Mouse (Mus musculus) heart, postnatal 36 days (tissue): ENCODE results near the gene Cyp1a2. TPM values are rescaled to one million over a fixed set of nuclear protein-coding genes. Genes with fewer than 3 reads are reported as not detected.

Experiments
- DNase-seq, 2 experiments: peaks; one replicate each; pipeline ENCODE4 v3.0.0; 2021 to 2022
- intact Hi-C: fragments of 180-260 bp; cut with DNase I; formaldehyde crosslinking; loops from one replicate; pipeline ENCODE4 v1.15.1; 2025
- total RNA-seq, 2 experiments: library from RNA; stranded (reverse); gene quantifications; 2 replicates each; pipeline ENCODE4 v1.2.3; 2021

Gene Cyp1a2
- total RNA-seq, 2 experiments from 2014 or later, result not detected

GRCm38 (mm10) chr9:57650130-57650785 lies 33.2 kb downstream of the Cyp1a2 start:
- no peak for DNase-seq
- intact Hi-C loops, result no loop called here

DNA sequence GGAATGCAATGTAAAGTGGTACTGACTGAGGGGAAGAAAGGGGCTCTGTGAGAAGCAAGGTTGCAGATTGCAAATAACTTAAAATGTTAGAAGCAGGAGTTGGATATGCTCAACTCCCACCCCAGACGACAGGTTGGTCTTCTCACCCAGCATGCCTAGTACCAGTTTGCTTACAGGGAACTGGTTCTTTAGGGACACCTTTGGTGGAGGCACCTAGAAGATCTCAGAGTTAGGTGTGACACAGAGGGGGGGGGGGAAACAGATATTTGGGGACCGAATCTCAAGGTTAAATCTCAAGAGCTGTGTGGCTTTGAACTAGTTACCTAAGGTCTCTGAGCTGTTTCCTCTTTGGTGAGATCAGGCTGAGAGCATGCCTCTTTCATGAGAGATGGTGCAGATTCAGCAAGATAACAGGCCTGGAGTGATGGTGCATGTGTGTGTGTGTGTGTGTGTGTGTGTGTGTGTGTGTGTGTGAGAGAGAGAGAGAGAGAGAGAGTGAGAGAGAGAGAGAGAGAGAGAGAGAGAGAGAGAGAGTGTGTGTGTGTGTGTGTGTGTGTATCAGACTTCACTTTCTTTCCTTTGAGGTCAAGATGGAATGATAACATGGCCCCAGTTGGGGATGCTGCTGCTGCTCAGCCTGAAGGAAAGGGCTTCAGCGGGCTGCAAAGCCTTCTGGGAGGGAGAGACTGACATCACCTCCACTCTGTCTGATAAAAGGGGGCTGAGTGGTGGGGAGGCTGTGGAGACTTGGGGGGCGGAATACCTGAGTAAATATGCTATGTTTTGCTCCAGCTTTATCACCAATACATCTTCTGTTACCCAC lies 36.0 kb downstream of the Cyp1a2 start:
- DNase-seq, result no peak
- intact Hi-C loops, result loop anchor here (5.0 kb wide), 1 partner anchor 60 kb away; the partner anchor contains the start of gene Ulk3

DNA sequence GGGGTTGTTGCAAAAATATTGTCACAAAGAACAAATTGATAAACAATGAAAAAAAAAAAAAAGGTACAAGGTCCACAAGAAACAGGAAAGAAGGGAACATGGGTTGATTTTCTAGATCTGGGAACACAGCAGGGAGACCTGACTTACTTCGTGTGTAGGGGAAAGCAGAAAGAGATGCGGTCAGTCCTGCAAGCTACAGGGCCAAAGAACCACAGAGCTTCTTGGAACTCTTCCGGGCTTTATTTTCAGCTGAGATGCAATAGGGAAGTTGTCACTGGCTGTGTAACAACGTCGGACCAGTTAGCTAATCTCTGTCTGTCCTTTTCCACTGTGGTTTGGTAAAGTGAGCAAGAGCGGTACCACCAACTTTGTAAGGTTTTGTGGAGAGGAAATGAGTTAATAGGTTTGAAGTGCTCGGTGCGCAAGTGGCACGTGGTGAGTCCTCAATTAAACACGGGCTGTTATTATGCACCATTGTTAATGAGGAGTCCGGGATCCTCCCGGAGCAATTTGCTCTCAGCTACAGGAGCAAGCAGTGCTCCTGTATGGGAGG lies 36.9 kb downstream of the Cyp1a2 start:
- DNase-seq, result peak in 1 of 2 experiments; percentile 8
- intact Hi-C loops, result loop anchor here (5.0 kb wide), 1 partner anchor 59 kb away; the partner anchor contains the start of gene Ulk3

DNA sequence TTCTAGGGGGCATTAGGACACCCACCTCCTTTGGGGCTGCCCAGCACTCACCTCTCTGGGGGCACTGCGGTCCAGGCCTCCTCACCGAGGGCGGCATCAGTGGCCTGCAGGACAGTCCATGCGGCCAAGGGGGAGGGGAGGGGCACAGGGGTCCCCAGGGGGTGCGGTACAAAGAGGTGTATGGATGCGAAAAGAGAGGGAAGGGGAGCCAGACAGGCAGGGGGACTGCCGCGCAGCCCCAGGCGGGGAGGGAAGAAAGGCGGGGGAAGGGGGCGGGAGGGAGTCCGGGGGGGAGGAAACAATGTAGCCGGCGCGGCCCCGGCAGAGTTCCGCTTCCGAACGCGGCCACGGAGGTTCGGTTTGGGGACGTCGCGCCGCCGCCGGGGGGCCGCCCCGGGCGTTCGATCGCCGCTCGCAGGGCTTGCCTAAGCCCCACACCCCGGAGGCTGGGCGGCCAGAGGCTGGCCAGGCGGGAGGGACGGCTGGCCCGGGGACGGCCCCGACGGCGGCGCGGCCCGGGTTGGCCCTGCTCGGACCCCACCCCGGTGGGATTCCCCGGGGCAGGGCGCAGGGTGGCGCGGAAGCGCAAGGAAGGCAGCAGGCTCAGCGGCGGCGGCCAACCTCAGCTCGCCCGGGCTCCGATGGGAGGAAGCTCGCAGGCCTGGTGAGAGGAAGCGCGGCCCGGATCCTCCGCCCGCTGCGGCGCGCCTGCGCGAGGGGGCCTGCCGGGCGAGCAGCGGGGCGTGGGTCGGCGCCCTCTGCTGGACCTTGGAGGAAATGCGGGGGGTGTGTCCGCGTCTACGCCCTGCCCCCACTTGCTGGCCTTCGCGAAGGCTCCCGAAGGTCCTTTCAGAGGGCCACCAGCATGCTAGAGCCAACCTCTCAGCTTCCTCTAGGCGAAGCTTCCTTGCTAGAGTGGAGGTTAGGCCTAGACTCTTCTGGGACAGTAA lies 38.3 kb downstream of the Cyp1a2 start:
- DNase-seq, result peak; percentile 97
- intact Hi-C loops, result loop anchor here (2.0 to 5.0 kb wide), 4 partner anchors 14 to 123 kb away; partner anchors contain the start of genes Cox5a and Ulk3

DNA sequence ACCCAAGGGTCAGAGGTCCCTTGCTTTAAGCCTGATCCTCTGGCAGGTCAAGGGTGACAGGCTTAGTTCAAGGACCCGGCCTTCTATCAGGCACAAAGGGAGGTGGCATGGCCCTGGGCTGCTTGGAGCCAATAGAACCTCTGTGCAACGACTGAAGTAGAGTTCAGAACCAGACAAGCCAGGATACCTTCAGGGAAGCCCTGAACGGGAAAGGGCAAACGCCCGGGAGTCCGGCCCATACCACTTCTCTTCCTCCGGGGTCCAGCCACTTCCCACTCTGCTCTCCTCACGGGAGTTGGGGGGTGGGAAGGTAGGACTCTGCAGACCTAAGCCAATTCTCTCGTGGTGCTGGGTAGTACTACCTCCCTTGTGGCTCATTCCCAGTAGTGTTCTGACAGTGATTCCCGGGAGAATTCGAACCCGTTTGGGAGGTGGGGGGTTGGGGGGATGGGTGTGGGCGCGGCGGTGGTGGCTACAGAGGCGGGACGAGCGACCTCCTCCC lies 39.0 kb downstream of the Cyp1a2 start:
- DNase-seq, result no peak
- intact Hi-C loops, result loop anchor here (2.0 to 5.0 kb wide), 3 partner anchors 14 to 122 kb away; partner anchors contain the start of gene Cox5a

DNA sequence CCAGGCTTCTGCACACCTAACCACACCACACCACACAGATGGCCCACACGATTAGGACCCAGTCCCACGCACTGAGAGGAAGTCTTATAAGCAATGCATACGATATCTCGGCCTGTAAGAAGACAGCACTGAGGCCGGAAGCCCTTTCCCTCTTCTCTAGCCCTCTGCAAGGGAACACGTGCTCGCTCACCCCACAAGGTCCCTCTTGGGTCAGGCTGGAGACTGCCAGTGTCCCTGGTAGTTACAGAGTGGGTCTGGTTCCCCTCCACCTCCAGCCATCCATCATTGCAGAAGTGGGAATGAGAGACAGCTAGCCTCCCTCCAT lies 39.7 kb downstream of the Cyp1a2 start:
- DNase-seq, result no peak
- intact Hi-C loops, result loop anchor here (2.0 to 5.0 kb wide), 3 partner anchors 13 to 122 kb away; partner anchors contain the start of gene Cox5a

DNA sequence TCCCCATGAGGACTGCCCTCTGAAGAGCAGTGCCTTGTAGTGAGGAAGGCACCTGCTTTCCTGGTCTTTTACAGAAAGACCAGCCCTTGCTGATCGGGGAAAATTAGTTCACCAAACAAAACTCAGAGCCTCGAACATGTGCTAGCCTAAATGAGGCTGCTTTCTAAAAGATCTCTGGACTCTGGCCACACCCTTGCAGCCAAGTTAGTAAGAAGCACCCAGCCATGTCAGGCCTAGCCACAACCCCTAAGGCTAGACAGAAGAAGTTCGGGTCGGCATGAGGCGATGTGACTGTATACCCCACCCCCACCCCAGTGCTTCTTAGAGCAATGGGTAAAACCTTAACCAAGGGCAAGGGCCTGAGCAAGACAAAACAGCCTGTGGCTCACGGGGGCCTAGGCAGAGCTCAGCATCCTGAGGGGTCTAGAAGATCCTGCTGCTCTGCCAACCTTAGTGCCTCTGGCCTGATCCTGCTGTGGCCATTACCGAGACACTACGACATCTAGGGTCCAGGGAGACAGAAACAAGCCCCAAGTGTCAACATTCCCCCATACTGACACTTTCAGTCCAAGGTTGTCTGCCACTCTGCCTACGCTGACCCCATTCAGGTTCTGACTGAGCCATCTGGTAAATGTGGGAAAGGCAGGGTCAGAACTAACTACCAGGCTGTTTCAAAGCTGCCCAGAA lies 40.2 kb downstream of the Cyp1a2 start:
- no peak for DNase-seq
- intact Hi-C loops, result loop anchor here (5.0 kb wide), 2 partner anchors 101 to 121 kb away; partner anchors contain the start of gene Cox5a

- intact Hi-C loops, result loop anchor here (5.0 kb wide), 2 partner anchors 100 to 120 kb away; partner anchors contain the start of gene Cox5a
- peak in 1 of 2 experiments; percentile 1 for DNase-seq
Measured at GRCm38 (mm10) chr9:57641775-57642550, 41.5 kb downstream of the Cyp1a2 start.

DNA sequence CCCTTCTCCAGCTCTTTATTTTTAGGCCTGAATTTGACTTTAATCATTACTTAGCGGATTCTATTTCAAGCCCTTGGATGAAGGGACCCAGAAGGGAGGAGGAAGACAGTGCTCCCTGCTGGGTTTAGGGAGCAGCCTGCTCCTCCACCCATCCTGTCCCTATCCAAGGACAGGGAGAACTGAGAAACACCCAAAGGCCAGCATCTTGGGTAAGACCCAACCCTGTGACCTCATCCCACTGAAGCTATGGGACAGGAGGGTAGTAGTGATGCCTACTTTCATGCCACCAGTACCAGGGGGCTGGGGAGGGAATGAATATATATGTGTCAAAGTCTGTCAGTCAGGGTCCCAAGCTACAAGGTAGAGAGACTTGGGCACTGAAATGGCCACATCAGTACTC lies 42.5 kb downstream of the Cyp1a2 start:
- intact Hi-C loops, result loop anchor here (5.0 kb wide), 2 partner anchors 99 to 119 kb away; partner anchors contain the start of gene Cox5a

DNA sequence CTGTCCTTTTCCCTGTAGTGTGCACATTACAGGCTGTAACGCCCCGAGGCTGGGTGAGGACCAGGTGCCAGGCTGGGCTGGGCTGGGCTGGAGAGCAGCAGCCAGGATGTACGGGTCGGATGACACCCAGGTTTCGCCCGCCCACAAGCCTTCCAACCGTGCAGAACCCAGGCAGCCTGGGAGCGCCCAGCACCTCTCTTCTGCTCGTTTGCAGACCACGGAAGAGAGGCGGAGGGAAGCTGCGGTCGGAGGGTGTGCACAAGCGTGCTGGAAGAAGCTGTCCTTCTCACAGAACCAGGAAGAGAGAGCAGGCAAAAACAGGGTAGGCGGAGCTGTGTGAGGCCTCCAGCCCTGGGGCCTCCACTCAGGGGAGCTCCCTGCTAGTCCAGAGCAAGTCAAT lies 43.1 kb downstream of the Cyp1a2 start:
- intact Hi-C loops, result loop anchor here (5.0 kb wide), 2 partner anchors 98 to 118 kb away; partner anchors contain the start of gene Cox5a
- peak; percentile 63 to 64 for DNase-seq

More for the DNA sequence above, 42.5 kb downstream of the Cyp1a2 start:
- DNase-seq, result peak in 1 of 2 experiments; percentile 11

- intact Hi-C loops, result loop anchor here (5.0 kb wide), 2 partner anchors 97 to 117 kb away; partner anchors contain the start of gene Cox5a
- DNase-seq, result no peak
Measured at GRCm38 (mm10) chr9:57639661-57640328, 43.7 kb downstream of the Cyp1a2 start.

DNA sequence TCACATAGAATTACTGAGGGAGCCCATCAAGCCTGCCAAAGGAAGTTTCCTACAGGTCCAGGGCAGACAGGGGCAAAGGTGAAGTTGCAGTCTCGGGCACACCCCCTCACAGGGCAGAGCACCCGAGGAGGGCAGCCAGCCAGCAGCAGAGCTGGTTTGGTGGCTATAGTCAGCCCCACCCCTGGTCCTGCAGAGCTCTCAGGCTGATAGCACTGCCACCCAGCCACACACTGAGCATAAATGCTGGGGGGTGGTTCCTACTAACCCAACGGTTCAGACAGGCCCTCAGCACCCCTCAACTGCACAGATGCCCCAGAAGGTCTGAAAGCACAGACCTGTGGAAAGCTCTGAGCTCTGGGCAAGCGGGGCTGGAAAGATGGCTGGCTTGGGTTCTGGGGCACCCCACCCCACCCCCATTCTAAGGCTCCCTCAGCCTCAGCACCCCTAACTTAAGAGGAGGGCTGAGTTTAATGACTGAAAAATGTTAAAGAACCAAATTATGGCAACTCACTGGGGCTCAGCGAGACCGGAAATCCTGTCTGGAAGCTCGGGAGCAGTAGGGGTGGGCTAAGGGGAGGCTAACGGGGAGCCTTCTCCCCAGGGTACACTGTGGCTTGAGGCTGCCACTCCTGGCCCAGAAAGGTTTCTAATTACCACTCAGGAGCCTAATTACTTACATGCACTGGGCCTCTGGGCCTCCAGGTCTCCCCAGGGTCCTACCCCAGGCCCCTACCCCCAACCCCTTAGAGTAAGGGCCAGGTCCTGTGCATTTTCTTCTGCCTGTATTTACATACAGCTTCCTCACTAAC lies 44.6 kb downstream of the Cyp1a2 start:
- peak; percentile 39 to 48 for DNase-seq
- intact Hi-C loops, result no loop called here

GRCm38 (mm10) chr9:57637741-57638322 lies 45.7 kb downstream of the Cyp1a2 start:
- peak; percentile 68 to 72 for DNase-seq
- intact Hi-C loops, result no loop called here

DNA sequence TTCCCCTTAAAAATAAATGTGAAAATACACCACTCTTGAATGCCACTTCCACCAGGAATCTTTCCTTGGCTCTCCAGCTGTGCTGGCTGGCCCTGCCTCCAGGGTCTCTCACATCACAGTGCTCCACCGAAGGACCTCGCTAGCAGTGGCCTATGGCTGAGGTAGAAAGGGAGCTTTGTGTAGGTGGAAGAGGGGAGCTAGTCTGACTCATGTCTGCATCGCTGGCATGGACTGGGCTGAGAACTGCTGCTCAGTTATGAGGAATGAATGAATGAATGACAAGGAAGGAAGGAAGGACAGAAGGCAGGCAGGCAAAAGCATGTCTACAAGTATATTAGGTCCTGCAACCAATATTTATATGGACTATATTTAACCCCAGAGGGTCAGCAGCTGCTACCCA lies 46.2 kb downstream of the Cyp1a2 start:
- no peak for DNase-seq
- intact Hi-C loops, result no loop called here

DNA sequence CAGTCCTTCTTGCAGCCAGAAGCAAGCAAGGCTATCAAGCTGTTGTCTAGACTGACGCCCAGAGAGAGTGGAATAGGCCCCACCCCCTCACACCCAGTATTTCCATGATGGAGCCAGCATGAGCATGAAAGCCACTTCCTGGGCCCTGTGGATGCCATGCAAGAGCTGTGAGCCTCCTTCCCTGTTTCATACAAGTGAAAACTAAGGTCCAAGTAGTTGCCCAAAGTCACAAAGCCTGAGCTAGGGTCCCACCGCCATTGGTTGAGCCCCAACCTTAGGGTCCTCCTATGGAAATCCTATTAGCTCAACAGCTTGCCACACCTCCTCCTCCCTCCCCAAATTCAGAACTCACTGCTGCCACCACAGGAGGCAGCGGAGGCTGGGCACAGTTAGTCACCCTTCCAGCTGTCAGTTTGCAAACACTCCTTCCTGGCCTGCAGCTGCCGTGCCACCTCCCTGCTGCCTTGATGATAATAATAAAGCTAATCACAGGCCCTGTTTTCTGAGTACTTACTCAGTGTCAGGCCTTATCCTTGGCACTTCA lies 50.0 kb downstream of the Cyp1a2 start:
- intact Hi-C loops, result no loop called here
- DNase-seq, result no peak
